Mouse (Mus musculus) kidney, adult 8-10 months (tissue): ENCODE data around the gene Yipf3.
A peak's percentile ranks its signal among the peaks of the same experiment; 100 is the strongest.

Source experiments
- DNase-seq, 2 experiments: peaks; one replicate each; pipeline ENCODE4 v3.0.0; 2022

The Yipf3 gene

DNA sequence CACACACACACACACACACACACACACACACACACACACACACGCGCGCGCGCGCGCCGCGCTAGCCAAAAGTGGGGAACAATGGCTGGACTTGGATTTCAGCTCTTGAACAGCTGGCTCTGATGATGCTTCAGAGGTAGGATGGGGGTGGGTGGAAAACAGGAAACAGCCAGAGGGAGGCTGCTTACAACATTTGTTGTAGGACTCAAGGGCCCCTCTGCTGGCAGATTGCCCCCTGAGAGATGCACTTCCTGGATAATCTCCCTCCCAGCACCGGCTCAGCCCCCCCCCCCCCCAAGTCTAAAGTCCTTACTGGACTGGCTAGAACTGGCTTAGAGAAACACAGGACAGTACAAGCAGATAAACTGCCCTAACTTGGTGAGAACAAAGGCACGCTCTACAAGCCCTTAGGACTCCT, 39.8 kb downstream of the Yipf3 start:
- DNase-seq, result peak; percentile 64 to 67

DNA sequence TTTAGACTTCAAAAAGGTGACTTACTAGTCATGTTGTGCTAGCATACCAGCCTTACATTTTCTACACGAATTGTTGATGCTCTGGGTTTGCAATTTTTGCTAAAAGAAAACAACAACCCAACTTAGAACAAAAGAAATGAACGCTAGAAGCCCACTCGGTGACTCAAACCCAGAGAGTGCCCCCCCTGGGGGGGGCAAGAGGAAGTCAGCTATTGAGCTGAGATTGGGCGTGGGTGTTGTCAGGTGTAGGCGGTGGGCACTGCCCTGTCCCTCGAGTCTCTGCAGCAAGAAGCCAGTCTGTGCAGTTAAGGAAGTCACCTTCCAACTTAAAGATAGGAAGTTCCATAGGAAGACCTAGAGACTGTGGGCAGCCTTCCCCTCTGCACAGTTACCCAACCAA, 48.7 kb downstream of the Yipf3 start:
- no peak for DNase-seq

DNA sequence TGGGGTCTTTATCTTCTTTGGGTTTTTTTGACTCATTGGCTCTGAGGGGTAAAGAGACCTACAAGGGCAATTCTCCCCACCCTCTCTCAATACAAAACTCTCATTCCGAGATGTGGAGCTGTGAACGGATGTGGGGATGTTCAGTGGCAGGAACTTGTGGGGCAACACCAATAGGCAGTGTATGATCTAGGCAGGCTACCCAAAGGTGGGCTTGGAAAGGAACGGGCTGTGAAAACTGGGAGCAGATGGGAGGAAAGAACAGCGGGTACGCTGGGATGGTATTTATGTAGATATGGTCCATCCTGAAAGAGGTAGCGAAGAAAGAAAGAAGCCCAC, 49.1 kb downstream of the Yipf3 start:
- no peak for DNase-seq

DNA sequence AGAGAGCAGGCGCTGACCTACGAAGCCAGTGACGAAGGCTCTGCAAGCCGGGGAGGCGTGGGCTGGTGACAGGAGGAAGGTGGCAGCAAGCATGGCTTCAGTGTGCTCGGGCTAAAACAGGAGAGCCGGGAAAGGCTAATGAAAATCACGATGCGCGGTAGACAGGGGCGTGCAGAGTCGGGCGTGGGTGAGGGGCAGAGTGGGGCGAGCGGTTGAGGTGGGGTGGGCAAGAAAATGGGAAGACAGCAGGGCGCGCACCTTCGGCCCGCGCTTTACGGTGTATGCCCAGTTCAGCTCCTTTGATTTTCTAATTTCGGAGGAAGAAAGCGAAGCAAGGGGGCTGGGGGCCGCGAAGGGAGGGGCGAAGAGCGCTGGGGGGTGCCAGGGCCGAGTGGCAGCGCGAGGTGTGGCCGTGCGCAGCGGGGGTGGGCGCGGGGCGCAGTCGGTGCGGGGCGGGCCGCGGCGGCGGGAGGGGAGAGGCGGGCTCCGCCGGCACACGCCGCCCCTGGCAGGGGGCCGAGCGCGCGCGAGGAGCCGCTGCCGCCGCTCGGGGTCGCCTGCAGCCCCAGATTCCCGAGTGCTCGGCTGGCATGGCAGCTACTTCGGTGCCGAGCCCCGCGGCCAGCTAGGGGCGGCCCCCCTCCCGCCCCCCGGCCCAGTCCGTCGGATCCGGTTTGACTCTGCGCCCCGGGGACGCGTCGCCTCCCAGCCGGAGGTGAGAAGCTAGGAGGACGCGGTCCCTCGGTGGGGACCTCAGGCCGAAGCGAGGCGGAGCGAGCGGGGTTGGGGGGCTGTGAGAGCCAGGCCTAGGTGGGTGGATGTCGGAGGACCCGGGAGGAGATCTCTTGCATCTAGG, 49.7 kb downstream of the Yipf3 start, which contains the start of gene Dlk2:
Dlk2 (plus strand) TSS at position 58 of the 856 bp plus-strand sequence.
- DNase-seq, result no peak

DNA sequence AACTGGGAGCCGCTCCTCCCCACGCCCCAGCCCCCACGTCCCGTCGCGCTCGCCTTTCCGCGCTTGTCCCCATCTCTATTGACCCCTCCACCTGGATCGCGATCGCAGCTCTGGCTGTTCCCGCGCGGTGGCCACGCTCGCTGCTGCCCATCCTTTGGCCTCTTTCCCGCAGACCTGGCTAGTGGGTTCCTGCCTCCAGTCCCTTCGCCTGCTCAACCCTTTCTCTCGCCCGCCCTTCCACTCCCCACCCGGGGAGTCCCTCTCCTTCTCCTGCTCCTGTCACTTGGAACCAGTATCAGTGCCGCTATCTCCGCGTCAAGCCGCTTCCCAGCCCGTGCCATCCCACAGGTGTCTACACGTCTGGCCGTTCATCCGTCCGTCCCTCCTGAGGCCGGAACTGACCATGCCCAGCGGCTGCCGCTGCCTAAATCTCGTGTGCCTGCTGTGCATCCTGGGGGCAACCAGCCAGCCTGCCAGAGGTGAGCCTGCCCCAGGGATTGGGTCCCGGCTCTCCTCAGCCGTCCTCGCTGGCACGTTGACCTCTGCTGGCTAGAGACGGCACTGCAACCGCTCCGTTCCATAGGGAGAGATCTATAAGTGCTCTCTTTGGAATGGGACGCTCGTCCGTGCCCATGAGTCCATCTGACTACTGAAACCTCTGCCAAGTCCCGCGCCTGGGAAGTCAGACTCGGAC, 50.5 kb downstream of the Yipf3 start:
- peak; percentile 63 to 87 for DNase-seq

DNA sequence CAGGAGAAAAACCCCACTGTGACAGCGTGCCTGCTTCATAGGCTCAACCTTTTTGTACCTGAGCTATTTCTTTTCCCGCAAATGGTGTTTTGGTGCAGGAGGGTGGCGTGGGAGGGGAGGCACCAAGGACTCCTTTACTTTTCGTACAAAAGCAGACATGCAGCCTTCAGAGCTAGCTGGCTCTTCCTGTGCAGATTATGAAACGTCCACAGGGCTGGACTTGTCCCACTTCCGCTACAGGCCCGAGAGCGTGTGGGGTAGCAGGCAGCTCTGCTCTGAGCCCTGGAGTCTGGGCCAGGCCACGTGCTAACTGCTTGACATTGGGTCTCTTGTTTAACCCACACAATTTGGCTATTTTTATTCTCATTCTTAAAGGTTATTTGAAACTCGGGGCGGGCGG, 54.0 kb downstream of the Yipf3 start:
- no peak for DNase-seq
